In the genomic region with DNA sequence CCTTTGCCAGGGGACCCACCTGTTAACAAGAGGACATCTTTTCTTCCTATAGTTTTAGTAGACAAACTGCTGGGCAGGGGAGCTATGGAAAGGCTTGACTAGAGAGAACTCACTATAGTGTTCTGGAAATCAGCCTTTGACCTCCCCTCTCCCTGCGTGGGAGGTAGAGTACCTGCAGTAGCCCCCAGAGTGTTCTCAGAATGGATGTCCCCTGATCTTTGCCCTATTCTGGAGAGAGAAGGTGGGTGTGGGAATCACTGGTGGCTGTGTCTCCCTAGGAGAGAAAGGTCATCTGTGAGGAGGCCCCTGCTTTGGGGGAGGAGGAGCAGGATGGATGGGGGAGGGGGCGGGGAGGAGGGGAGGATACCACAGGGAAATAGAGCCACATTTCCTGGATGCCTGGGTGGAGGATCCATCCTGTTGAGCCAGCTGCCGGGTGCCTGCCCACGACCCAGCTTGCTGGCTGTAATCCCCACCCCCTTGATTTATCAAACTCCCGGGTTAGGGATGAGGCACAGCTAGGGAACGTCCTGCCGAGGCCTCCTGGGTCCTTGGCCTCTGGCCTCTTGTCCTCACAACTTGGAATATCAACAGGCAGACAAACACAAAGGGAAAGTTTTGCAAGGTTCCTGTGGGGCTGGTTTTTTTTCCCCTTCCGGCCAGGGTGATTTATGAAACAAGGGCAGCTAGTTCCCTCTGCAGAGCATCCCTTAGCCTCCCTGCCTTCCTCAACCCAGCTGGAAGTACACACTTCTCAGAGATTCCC, we compare ENCODE assay signal across 8 mouse cellular contexts. TPM values are rescaled to one million over a fixed set of nuclear protein-coding genes. Genes with fewer than 3 reads are reported as not detected.
A peak's percentile ranks its signal among the peaks of the same experiment; 100 is the strongest.
DNase-seq lines count a peak whose midpoint lies in the region; ATAC-seq and TF ChIP-seq lines count a peak whose summit lies in the region.

No protein-coding gene starts in this region.

- 12% methylated on average over 8 of the region's 8 CpGs for WGBS in hindbrain, postnatal 0 days
- 27% methylated on average over 8 of the region's 8 CpGs for WGBS in liver, embryonic 13.5 days (ENCODE audit: insufficient replicate concordance)
- WGBS in stomach, embryonic 16.5 days, result 10% methylated on average over 8 of the region's 8 CpGs

- peak overlapping the region; percentile 41 for H3K4me2 ChIP-seq in hindbrain, postnatal 0 days (ENCODE audit: low read depth, low read length)
- H3K4me2 ChIP-seq in liver, embryonic 13.5 days, result peak overlapping the region; percentile 28
- H3K4me2 ChIP-seq in stomach, embryonic 16.5 days (ENCODE audit: low read depth, low read length), result peak overlapping the region; percentile 36; the same call in 1 of the 2 replicates

- DNase-seq in ZHBTc4 (ENCODE audit: low read depth, low spot score), result peak; percentile 72
- DNase-seq in embryo, embryonic 11 days, result peak; percentile 57
- no peak for DNase-seq in hindbrain, postnatal 0 days (ENCODE audit: low spot score)
- DNase-seq in liver, embryonic 13.5 days, result no peak
- DNase-seq in right cerebral cortex, postnatal 14 days, result no peak
- DNase-seq in thymus, postnatal 0 days (ENCODE audit: low spot score), result no peak
- no peak for DNase-seq in cerebellum, postnatal 14 days

- H3K4me1 ChIP-seq in hindbrain, postnatal 0 days (ENCODE audit: insufficient read depth, low read length), result no peaks in the 10 kb centered on the region
- peaks cover 44% of the 10 kb centered on the region for H3K4me1 ChIP-seq in liver, embryonic 13.5 days (replicated peaks)
- H3K4me1 ChIP-seq in stomach, embryonic 16.5 days (ENCODE audit: control insufficient read depth, insufficient read depth, low read length), result peaks cover 13% of the 10 kb centered on the region

- ATAC-seq in hindbrain, postnatal 0 days, result no peak
- ATAC-seq in liver, embryonic 13.5 days (ENCODE audit: low read depth), result peak; percentile 64
- ATAC-seq in stomach, embryonic 16.5 days (ENCODE audit: insufficient read depth, low FRiP score), result no peak

- H3K4me3 ChIP-seq in hindbrain, postnatal 0 days (ENCODE audit: low read length), result no peak overlapping the region
- H3K4me3 ChIP-seq in liver, embryonic 13.5 days (replicated peaks), result peak overlapping the region; percentile 27
- no peak overlapping the region for H3K4me3 ChIP-seq in stomach, embryonic 16.5 days (replicated peaks; ENCODE audit: low read length)

- H3K27me3 ChIP-seq in hindbrain, postnatal 0 days (ENCODE audit: insufficient read depth, low read length), result no peaks in the 10 kb centered on the region
- no peaks in the 10 kb centered on the region for H3K27me3 ChIP-seq in liver, embryonic 13.5 days
- H3K27me3 ChIP-seq in stomach, embryonic 16.5 days (ENCODE audit: control insufficient read depth, insufficient read depth, low read length), result no peaks in the 10 kb centered on the region

- peaks cover 13% of the 10 kb centered on the region for H3K36me3 ChIP-seq in hindbrain, postnatal 0 days (ENCODE audit: insufficient read depth, low read length)
- peaks cover 35% of the 10 kb centered on the region for H3K36me3 ChIP-seq in liver, embryonic 13.5 days
- peaks cover 5% of the 10 kb centered on the region; the same call in 1 of the 2 replicates for H3K36me3 ChIP-seq in stomach, embryonic 16.5 days (ENCODE audit: control insufficient read depth, insufficient read depth, low read length)

- no peak for TF ChIP-seq CTCF in hindbrain, postnatal 0 days (IDR thresholded peaks at IDR 0.05; ENCODE audit: low read depth)

- H3K27ac ChIP-seq in hindbrain, postnatal 0 days, result no peak overlapping the region
- H3K27ac ChIP-seq in liver, embryonic 13.5 days, result peak overlapping the region; percentile 69
- peak overlapping the region; percentile 23; the same call in 1 of the 2 replicates for H3K27ac ChIP-seq in stomach, embryonic 16.5 days (ENCODE audit: low read length)

- no peaks in the 10 kb centered on the region for H3K9me3 ChIP-seq in hindbrain, postnatal 0 days (ENCODE audit: low read length)
- H3K9me3 ChIP-seq in liver, embryonic 13.5 days (replicated peaks), result no peaks in the 10 kb centered on the region
- H3K9me3 ChIP-seq in stomach, embryonic 16.5 days (replicated peaks; ENCODE audit: control insufficient read depth, low read length), result no peaks in the 10 kb centered on the region

- no peak overlapping the region for H3K9ac ChIP-seq in hindbrain, postnatal 0 days (replicated peaks; ENCODE audit: low read length)
- H3K9ac ChIP-seq in liver, embryonic 13.5 days, result no peak overlapping the region
- H3K9ac ChIP-seq in stomach, embryonic 16.5 days (ENCODE audit: low read length), result 0 out of 2 replicates have a peak overlapping the region, but pooled peaks have one; percentile 26

RNA-seq across cellular contexts. Expression of a gene that starts 2.5 kb away (rescaled TPM):
- total RNA-seq in hindbrain, postnatal 0 days (2014; rRNA removed), result 1.9 and 2.9 TPM in 2 replicates
- polyA plus RNA-seq in hindbrain, postnatal 0 days (2015; fragmentation: Nextera tagmentation; extraction: Ambion mirVana), result 2.3 TPM in 2 replicates
- 9.0 and 11.2 TPM in 2 replicates for polyA plus RNA-seq in liver, embryonic 13.5 days (2015; fragmentation: Nextera tagmentation; extraction: Ambion mirVana)
- 2.7 and 2.8 TPM in 2 replicates for polyA plus RNA-seq in stomach, embryonic 16.5 days (2015; fragmentation: Nextera tagmentation; extraction: Ambion mirVana)
- polyA plus RNA-seq in thymus, postnatal 0 days (2015; fragmentation: Nextera tagmentation; extraction: Ambion mirVana), result 0.90 and 1.1 TPM in 2 replicates

RNA-seq across cellular contexts. Expression of a gene that starts 9.7 kb away (rescaled TPM):
- 9.9 and 11.5 TPM in 2 replicates for total RNA-seq in hindbrain, postnatal 0 days (2014; rRNA removed)
- 2.4 and 2.5 TPM in 2 replicates for polyA plus RNA-seq in hindbrain, postnatal 0 days (2015; fragmentation: Nextera tagmentation; extraction: Ambion mirVana)
- polyA plus RNA-seq in liver, embryonic 13.5 days (2015; fragmentation: Nextera tagmentation; extraction: Ambion mirVana), result 0.75 and 0.94 TPM in 2 replicates
- polyA plus RNA-seq in stomach, embryonic 16.5 days (2015; fragmentation: Nextera tagmentation; extraction: Ambion mirVana), result 2.0 and 2.2 TPM in 2 replicates
- polyA plus RNA-seq in thymus, postnatal 0 days (2015; fragmentation: Nextera tagmentation; extraction: Ambion mirVana), result 1.3 and 1.7 TPM in 2 replicates

RNA-seq across cellular contexts. Expression of a gene that starts 10.5 kb away (rescaled TPM):
- total RNA-seq in hindbrain, postnatal 0 days (2014; rRNA removed), result 0.14 TPM in 1 of 2 replicates, not detected in the other
- not detected in 2 replicates for polyA plus RNA-seq in hindbrain, postnatal 0 days (2015; fragmentation: Nextera tagmentation; extraction: Ambion mirVana)
- 0.17 and 0.28 TPM in 2 replicates for polyA plus RNA-seq in liver, embryonic 13.5 days (2015; fragmentation: Nextera tagmentation; extraction: Ambion mirVana)
- 0.10 and 0.11 TPM in 2 replicates for polyA plus RNA-seq in stomach, embryonic 16.5 days (2015; fragmentation: Nextera tagmentation; extraction: Ambion mirVana)
- polyA plus RNA-seq in thymus, postnatal 0 days (2015; fragmentation: Nextera tagmentation; extraction: Ambion mirVana), result 0.03 TPM in 1 of 2 replicates, not detected in the other

RNA-seq across cellular contexts. Expression of a gene that starts 10.6 kb away (rescaled TPM):
- total RNA-seq in hindbrain, postnatal 0 days (2014; rRNA removed), result not detected in 2 replicates
- 0.50 and 0.54 TPM in 2 replicates for polyA plus RNA-seq in hindbrain, postnatal 0 days (2015; fragmentation: Nextera tagmentation; extraction: Ambion mirVana)
- polyA plus RNA-seq in liver, embryonic 13.5 days (2015; fragmentation: Nextera tagmentation; extraction: Ambion mirVana), result 0.14 and 0.15 TPM in 2 replicates
- polyA plus RNA-seq in stomach, embryonic 16.5 days (2015; fragmentation: Nextera tagmentation; extraction: Ambion mirVana), result 0.23 TPM in 1 of 2 replicates, not detected in the other
- 0.09 TPM in 1 of 2 replicates, not detected in the other for polyA plus RNA-seq in thymus, postnatal 0 days (2015; fragmentation: Nextera tagmentation; extraction: Ambion mirVana)

RNA-seq across cellular contexts. Expression of a gene that starts 24.8 kb away (rescaled TPM):
- total RNA-seq in hindbrain, postnatal 0 days (2014; rRNA removed), result 2.3 and 5.4 TPM in 2 replicates
- polyA plus RNA-seq in hindbrain, postnatal 0 days (2015; fragmentation: Nextera tagmentation; extraction: Ambion mirVana), result 5.6 and 6.7 TPM in 2 replicates
- polyA plus RNA-seq in liver, embryonic 13.5 days (2015; fragmentation: Nextera tagmentation; extraction: Ambion mirVana), result 11.4 and 14.2 TPM in 2 replicates
- 0.72 and 1.8 TPM in 2 replicates for polyA plus RNA-seq in stomach, embryonic 16.5 days (2015; fragmentation: Nextera tagmentation; extraction: Ambion mirVana)
- polyA plus RNA-seq in thymus, postnatal 0 days (2015; fragmentation: Nextera tagmentation; extraction: Ambion mirVana), result 3.1 and 3.9 TPM in 2 replicates

Comparison
In these comparisons a context has a peak if more than half of its experiments do, and no peak if none do; other contexts are left out.
1. DNase-seq: peak in ZHBTc4 (single experiment) and embryo, embryonic 11 days (single experiment); none in hindbrain, postnatal 0 days (single experiment), liver, embryonic 13.5 days (single experiment), right cerebral cortex, postnatal 14 days (single experiment), thymus, postnatal 0 days (single experiment) and cerebellum, postnatal 14 days (0 of 2).
2. Peak in every context shown above with its lines, with median percentiles within 50 percentile points of each other: H3K4me2 ChIP-seq.